Mouse (Mus musculus): ENCODE data around the gene Lipc. TPM values are rescaled to one million over a fixed set of nuclear protein-coding genes. Genes with fewer than 3 reads are reported as not detected.
"Not testable (repeated sequence)": the region's sequence is repeated elsewhere in the genome, so short reads cannot be mapped to it uniquely, and the experiment has no call there.

The Lipc gene
- polyA plus RNA-seq, 2 experiments, result 0.38 TPM; not detected in 1

DNA sequence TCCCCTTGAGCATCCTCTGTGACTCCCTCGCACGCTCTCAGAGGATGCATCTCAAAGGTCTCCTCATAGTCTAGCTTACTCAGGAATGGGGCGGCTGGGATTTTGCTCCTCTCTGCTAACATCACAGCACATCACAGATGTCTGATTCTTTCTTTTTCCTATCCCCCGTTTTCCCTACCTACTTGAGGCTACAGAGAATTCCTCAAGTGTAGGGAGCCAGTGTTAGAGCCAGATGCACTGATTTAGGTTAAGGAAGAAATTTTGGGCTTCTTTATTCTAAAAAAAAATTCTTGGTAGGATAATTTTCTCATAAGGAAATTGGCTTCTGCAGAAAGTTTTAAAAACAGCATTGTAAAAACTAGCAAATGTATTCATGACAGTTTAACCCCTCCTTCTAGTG lies 84.6 kb downstream of the Lipc start:
- Histone ChIP-seq H3K9me3 (ENCODE audit: control insufficient read depth, low read length) (no peaks in the 10 kb centered on the region), H3K36me3 (ENCODE audit: control insufficient read depth, insufficient read depth, low read length) (no peaks in the 10 kb centered on the region), H3K27me3 (ENCODE audit: control insufficient read depth, insufficient read depth, low read length) (no peaks in the 10 kb centered on the region), H3K9ac (ENCODE audit: low read depth, low read length, severe bottlenecking) (no peak overlapping the region), H3K4me2 (replicated peaks; ENCODE audit: low read depth, low read length, severe bottlenecking) (no peak overlapping the region), H3K27ac (replicated peaks; ENCODE audit: low read depth, low read length) (no peak overlapping the region), H3K4me3 (replicated peaks; ENCODE audit: low read length) (no peak overlapping the region), H3K4me1 (ENCODE audit: control insufficient read depth, insufficient read depth, low read length) (peaks cover 4% of the 10 kb centered on the region)
- ATAC-seq (ENCODE audit: low FRiP score, low read depth) (no peak), DNase-seq (ENCODE audit: low spot score) (no peak)
- TF ChIP-seq POLR2A (IDR thresholded peaks at IDR 0.05; ENCODE audit: borderline replicate concordance, extremely low read depth, insufficient read depth, insufficient read length), result no peak
- 91% methylated on average over 4 of the region's 4 CpGs for WGBS

DNA sequence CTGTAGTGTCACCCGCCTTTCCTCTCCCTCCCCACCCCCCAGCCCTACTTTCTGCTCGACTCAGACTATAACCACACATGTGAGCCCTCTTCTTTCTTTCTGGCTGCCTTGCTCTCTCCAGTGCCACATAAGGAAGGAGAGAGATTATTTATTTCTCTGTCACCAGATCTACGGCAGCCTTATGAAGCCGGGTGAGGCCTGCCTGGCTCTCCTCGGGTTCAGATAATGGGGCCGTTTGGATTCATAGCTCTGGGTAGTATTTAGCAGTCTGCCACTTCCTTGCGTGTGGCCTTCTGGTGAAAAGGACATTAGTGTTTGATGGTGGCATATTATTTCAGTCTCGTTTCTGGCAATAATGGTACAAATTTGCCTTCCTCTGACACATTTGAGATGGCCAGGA lies 88.0 kb downstream of the Lipc start:
- Histone ChIP-seq H3K4me2 (replicated peaks; ENCODE audit: low read depth, low read length, severe bottlenecking) (no peak overlapping the region), H3K27me3 (ENCODE audit: control insufficient read depth, insufficient read depth, low read length) (no peaks in the 10 kb centered on the region), H3K4me3 (replicated peaks; ENCODE audit: low read length) (no peak overlapping the region), H3K36me3 (ENCODE audit: control insufficient read depth, insufficient read depth, low read length) (no peaks in the 10 kb centered on the region), H3K9me3 (ENCODE audit: control insufficient read depth, low read length) (no peaks in the 10 kb centered on the region), H3K27ac (replicated peaks; ENCODE audit: low read depth, low read length) (no peak overlapping the region), H3K9ac (ENCODE audit: low read depth, low read length, severe bottlenecking) (no peak overlapping the region), H3K4me1 (ENCODE audit: control insufficient read depth, insufficient read depth, low read length) (peaks cover 4% of the 10 kb centered on the region)
- DNase-seq (ENCODE audit: low spot score) (no peak), ATAC-seq (ENCODE audit: low FRiP score, low read depth) (no peak)
- WGBS, result 31% methylated on average over 8 of the region's 8 CpGs
- no peak for TF ChIP-seq POLR2A (IDR thresholded peaks at IDR 0.05; ENCODE audit: borderline replicate concordance, extremely low read depth, insufficient read depth, insufficient read length)

DNA sequence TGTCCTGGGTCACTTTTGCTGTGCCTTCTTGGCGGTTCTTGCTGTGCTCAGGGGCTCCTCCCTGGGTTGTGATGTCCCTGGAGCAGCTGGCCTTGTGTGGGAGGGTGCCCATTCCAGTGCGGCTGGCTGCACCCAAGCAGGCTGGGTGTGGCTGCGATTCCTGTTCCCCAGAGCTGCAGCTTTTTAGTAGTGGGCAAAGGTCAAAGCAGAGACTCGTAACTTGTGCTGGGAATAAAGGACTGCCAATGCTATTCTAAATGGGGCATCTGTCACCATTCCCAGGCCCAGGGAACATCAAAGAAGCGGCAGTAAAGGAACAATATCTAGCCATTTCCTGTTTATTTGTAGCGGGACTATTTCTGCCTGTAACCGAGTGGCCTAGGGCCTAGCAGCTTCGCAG lies 88.7 kb downstream of the Lipc start:
- Histone ChIP-seq H3K4me2 (replicated peaks; ENCODE audit: low read depth, low read length, severe bottlenecking) (no peak overlapping the region), H3K27me3 (ENCODE audit: control insufficient read depth, insufficient read depth, low read length) (no peaks in the 10 kb centered on the region), H3K9me3 (ENCODE audit: control insufficient read depth, low read length) (no peaks in the 10 kb centered on the region), H3K36me3 (ENCODE audit: control insufficient read depth, insufficient read depth, low read length) (no peaks in the 10 kb centered on the region), H3K4me3 (replicated peaks; ENCODE audit: low read length) (no peak overlapping the region), H3K4me1 (ENCODE audit: control insufficient read depth, insufficient read depth, low read length) (peaks cover 4% of the 10 kb centered on the region), H3K27ac (replicated peaks; ENCODE audit: low read depth, low read length) (no peak overlapping the region), H3K9ac (ENCODE audit: low read depth, low read length, severe bottlenecking) (no peak overlapping the region)
- TF ChIP-seq POLR2A (IDR thresholded peaks at IDR 0.05; ENCODE audit: borderline replicate concordance, extremely low read depth, insufficient read depth, insufficient read length), result no peak
- DNase-seq (ENCODE audit: low spot score) (no peak), ATAC-seq (ENCODE audit: low FRiP score, low read depth) (no peak)
- 18% methylated on average over 8 of the region's 8 CpGs for WGBS

DNA sequence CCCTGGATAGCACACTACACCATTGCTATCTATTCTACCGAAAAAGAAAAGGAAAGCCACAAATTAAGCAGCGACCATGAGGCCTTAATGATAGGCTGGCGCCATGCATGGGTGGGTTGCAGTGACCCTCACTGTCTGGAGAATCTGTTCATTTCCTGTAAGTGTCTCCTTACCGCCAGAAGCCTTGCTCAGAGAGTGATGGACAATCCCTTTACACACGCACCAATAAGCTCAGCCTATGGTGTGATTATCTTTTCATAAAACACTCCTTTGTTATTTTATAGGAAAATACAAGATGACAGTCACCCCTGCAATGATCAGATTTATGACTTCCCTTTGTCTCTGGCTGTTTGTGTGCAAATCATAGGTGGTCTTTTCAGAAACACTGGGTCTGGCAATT lies 92.8 kb downstream of the Lipc start:
- Histone ChIP-seq H3K27me3 (ENCODE audit: control insufficient read depth, insufficient read depth, low read length) (no peaks in the 10 kb centered on the region), H3K9me3 (ENCODE audit: control insufficient read depth, low read length) (no peaks in the 10 kb centered on the region), H3K4me1 (ENCODE audit: control insufficient read depth, insufficient read depth, low read length) (peaks cover 4% of the 10 kb centered on the region), H3K36me3 (ENCODE audit: control insufficient read depth, insufficient read depth, low read length) (no peaks in the 10 kb centered on the region), H3K4me2 (replicated peaks; ENCODE audit: low read depth, low read length, severe bottlenecking) (no peak overlapping the region), H3K27ac (replicated peaks; ENCODE audit: low read depth, low read length) (no peak overlapping the region), H3K4me3 (replicated peaks; ENCODE audit: low read length) (no peak overlapping the region), H3K9ac (ENCODE audit: low read depth, low read length, severe bottlenecking) (no peak overlapping the region)
- ATAC-seq (ENCODE audit: low FRiP score, low read depth), result no peak
- DNase-seq (ENCODE audit: low spot score), result no peak
- 60% methylated on average over 5 of the region's 5 CpGs for WGBS
- TF ChIP-seq POLR2A (IDR thresholded peaks at IDR 0.05; ENCODE audit: borderline replicate concordance, extremely low read depth, insufficient read depth, insufficient read length), result no peak

DNA sequence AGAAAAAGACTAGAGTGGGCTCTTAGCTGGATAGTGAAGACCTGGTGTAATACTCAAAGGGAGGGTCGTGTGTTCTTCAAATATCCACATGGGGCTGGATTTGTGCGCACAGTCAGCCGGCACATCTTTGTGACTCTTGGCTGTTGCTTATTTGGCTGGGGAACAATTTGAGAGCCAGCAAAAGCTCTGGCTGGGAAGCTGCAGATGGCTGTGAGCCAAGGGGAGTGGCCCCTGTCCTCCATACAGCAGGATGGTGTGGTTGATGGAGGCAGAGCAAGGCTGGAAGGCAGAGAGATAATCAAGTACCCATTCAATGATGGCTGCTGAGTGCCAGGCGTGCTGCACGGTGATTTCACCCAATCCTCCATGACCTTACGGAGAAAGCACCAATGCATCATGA lies 96.2 kb downstream of the Lipc start:
- no peak for TF ChIP-seq POLR2A (IDR thresholded peaks at IDR 0.05; ENCODE audit: borderline replicate concordance, extremely low read depth, insufficient read depth, insufficient read length)
- 75% methylated on average over 6 of the region's 6 CpGs for WGBS
- DNase-seq (ENCODE audit: low spot score) (no peak), ATAC-seq (ENCODE audit: low FRiP score, low read depth) (no peak)
- Histone ChIP-seq H3K27me3 (ENCODE audit: control insufficient read depth, insufficient read depth, low read length) (no peaks in the 10 kb centered on the region), H3K4me3 (replicated peaks; ENCODE audit: low read length) (no peak overlapping the region), H3K9me3 (ENCODE audit: control insufficient read depth, low read length) (no peaks in the 10 kb centered on the region), H3K4me2 (replicated peaks; ENCODE audit: low read depth, low read length, severe bottlenecking) (no peak overlapping the region), H3K4me1 (ENCODE audit: control insufficient read depth, insufficient read depth, low read length) (no peaks in the 10 kb centered on the region), H3K9ac (ENCODE audit: low read depth, low read length, severe bottlenecking) (no peak overlapping the region), H3K36me3 (ENCODE audit: control insufficient read depth, insufficient read depth, low read length) (no peaks in the 10 kb centered on the region), H3K27ac (replicated peaks; ENCODE audit: low read depth, low read length) (no peak overlapping the region)

DNA sequence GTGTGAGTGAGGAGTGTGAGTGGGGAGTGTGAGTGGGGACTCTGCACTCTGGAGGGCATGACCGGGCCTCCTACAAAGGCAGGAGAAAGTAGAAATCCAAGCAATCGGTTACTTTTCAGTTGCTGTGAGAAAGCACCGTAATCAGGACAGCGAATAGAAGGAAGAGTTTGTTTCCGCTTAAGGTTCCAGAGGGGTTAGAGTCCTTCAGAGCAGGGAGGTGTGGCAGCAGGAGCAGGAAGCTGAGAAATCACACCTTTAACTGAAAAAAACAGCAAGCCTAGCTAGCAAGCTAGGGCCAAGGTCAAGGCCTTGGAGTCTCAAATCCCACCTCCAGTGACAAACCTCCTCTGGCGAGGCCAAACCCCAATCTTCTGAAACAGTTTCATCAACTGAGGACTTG lies 97.1 kb downstream of the Lipc start:
- Histone ChIP-seq H3K27me3 (ENCODE audit: control insufficient read depth, insufficient read depth, low read length) (no peaks in the 10 kb centered on the region), H3K4me1 (ENCODE audit: control insufficient read depth, insufficient read depth, low read length) (no peaks in the 10 kb centered on the region), H3K9ac (ENCODE audit: low read depth, low read length, severe bottlenecking) (no peak overlapping the region), H3K9me3 (ENCODE audit: control insufficient read depth, low read length) (no peaks in the 10 kb centered on the region), H3K27ac (replicated peaks; ENCODE audit: low read depth, low read length) (no peak overlapping the region), H3K36me3 (ENCODE audit: control insufficient read depth, insufficient read depth, low read length) (no peaks in the 10 kb centered on the region), H3K4me3 (replicated peaks; ENCODE audit: low read length) (no peak overlapping the region), H3K4me2 (replicated peaks; ENCODE audit: low read depth, low read length, severe bottlenecking) (no peak overlapping the region)
- 76% methylated on average over 6 of the region's 6 CpGs for WGBS
- no peak for TF ChIP-seq POLR2A (IDR thresholded peaks at IDR 0.05; ENCODE audit: borderline replicate concordance, extremely low read depth, insufficient read depth, insufficient read length)
- DNase-seq (ENCODE audit: low spot score), result no peak
- ATAC-seq (ENCODE audit: low FRiP score, low read depth), result no peak

DNA sequence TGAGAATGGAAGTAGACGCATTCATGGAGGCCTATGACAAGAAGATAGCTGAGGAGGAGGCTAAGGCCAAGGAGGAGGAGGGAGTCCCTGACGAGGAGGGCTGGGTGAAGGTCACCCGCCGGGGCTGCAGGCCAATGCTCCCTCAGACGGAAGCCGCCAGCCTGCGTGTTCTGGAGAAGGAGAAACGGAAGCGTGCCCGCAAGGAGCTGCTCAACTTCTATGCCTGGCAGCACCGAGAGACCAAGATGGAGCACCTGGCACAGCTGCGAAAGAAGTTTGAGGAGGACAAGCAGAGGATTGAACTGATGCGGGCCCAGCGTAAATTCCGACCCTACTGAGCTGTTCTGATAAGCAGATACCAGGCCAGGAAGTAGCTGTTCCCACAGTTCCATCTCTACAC lies 98.9 kb downstream of the Lipc start:
- not testable (repeated sequence) for H3K9me3 ChIP-seq (ENCODE audit: control insufficient read depth, low read length); H3K4me3 ChIP-seq (replicated peaks; ENCODE audit: low read length); H3K4me2 ChIP-seq (replicated peaks; ENCODE audit: low read depth, low read length, severe bottlenecking); H3K27me3 ChIP-seq (ENCODE audit: control insufficient read depth, insufficient read depth, low read length); H3K27ac ChIP-seq (replicated peaks; ENCODE audit: low read depth, low read length); DNase-seq (ENCODE audit: low spot score); H3K4me1 ChIP-seq (ENCODE audit: control insufficient read depth, insufficient read depth, low read length); H3K9ac ChIP-seq (ENCODE audit: low read depth, low read length, severe bottlenecking); H3K36me3 ChIP-seq (ENCODE audit: control insufficient read depth, insufficient read depth, low read length); ATAC-seq (ENCODE audit: low FRiP score, low read depth)
- 91% methylated on average over 15 of the region's 15 CpGs for WGBS

Measured in limb, embryonic 14.5 days (tissue).